Mouse (Mus musculus) stomach, postnatal 0 days (tissue): ENCODE measurements around the gene Mtmr14.

Source experiments
- CTCF ChIP-seq: IDR thresholded peaks from 2 replicates; pipeline ENCODE4 v1.5.1; 2016; ENCODE audit warnings: antibody characterized with exemption, low read depth, mild to moderate bottlenecking, moderate library complexity
- EP300 ChIP-seq: optimal IDR thresholded peaks from 2 replicates; pipeline ENCODE3; 2016; ENCODE audit warnings: antibody characterized with exemption

GRCm38 (mm10) chr6:113292938-113293337, 55.3 kb downstream of the Mtmr14 start:
- TF ChIP-seq CTCF: no peak
- TF ChIP-seq EP300: no peak
